Mouse (Mus musculus) lung, embryonic 16.5 days (tissue): ENCODE data around the gene 1700024P04Rik. TPM values are rescaled to one million over a fixed set of nuclear protein-coding genes. Genes with fewer than 3 reads are reported as not detected.

Experiments
- ATAC-seq: fragments of 200-750 bp; cut with Nextera tagmentation; 2 replicates; pipeline ENCODE4 v1.8.0; 2017; ENCODE audit warnings: low read depth, mild to moderate bottlenecking, moderate library complexity
- H3K27ac ChIP-seq: fragments of 300-500 bp; sonication (generic); 2 replicates; pipeline ENCODE4 v1.5.1; 2014; ENCODE audit warnings: mild to moderate bottlenecking, control low read depth, low read length
- H3K27me3 ChIP-seq: fragments of 300-500 bp; sonication (generic); 2 replicates; pipeline ENCODE4 v1.6.1; 2014; ENCODE audit warnings: low read depth, low read length, mixed read lengths; ENCODE audit not compliant: control insufficient read depth, insufficient read depth
- H3K36me3 ChIP-seq: fragments of 300-500 bp; sonication (generic); 2 replicates; pipeline ENCODE4 v1.6.1; 2014; ENCODE audit warnings: low read length; ENCODE audit not compliant: control insufficient read depth, insufficient read depth
- H3K4me1 ChIP-seq: fragments of 300-500 bp; sonication (generic); replicated peaks from 2 replicates; pipeline ENCODE4 v1.6.1; 2014; ENCODE audit warnings: low read length, mixed read lengths; ENCODE audit not compliant: control insufficient read depth, insufficient read depth
- H3K4me2 ChIP-seq: fragments of 300-500 bp; sonication (generic); 2 replicates; pipeline ENCODE4 v1.6.1; 2014; ENCODE audit warnings: low read depth, low read length, control low read depth
- H3K4me3 ChIP-seq: fragments of 300-500 bp; sonication (generic); 2 replicates; pipeline ENCODE4 v1.5.1; 2014; ENCODE audit warnings: mild to moderate bottlenecking, low read length, control low read depth
- H3K9ac ChIP-seq: fragments of 300-500 bp; sonication (generic); 2 replicates; pipeline ENCODE4 v1.6.1; 2014; ENCODE audit warnings: low read length, control low read depth
- H3K9me3 ChIP-seq: fragments of 300-500 bp; sonication (generic); 2 replicates; pipeline ENCODE4 v1.6.1; 2016; ENCODE audit warnings: low read length; ENCODE audit not compliant: control insufficient read depth
- WGBS: fragments of 180-500 bp; shearing (Covaris S2); extraction: QIAGEN DNeasy Blood & Tissue Kit; methylation state at CpG from one replicate; pipeline ENCODE4 v1.1.7; 2014; 5-methylcytosine and 5-hydroxymethylcytosine counted together
- polyA plus RNA-seq: library from polyadenylated mRNA; unstranded; fragments of >200 nt; fragmentation: Nextera tagmentation; extraction: Ambion mirVana; gene quantifications from 2 replicates; pipeline ENCODE4 v1.2.1, GENCODE M21; 2015

Gene 1700024P04Rik
- polyA plus RNA-seq: not detected in 2 replicates

- 55% methylated on average over 2 of the region's 2 CpGs for WGBS
- H3K27me3 ChIP-seq: no peaks in the 10 kb centered on the region
- H3K9ac ChIP-seq: no peak within 1 kb of the TSS
- no peak for ATAC-seq
- H3K4me1 ChIP-seq: no peaks in the 10 kb centered on the region
- no peak within 1 kb of the TSS for H3K27ac ChIP-seq
- H3K4me2 ChIP-seq: no peak within 1 kb of the TSS
- H3K9me3 ChIP-seq: no peaks in the 10 kb centered on the region
- H3K36me3 ChIP-seq: no peaks in the 10 kb centered on the region
- H3K4me3 ChIP-seq: no peak within 1 kb of the TSS
Measured at GRCm38 (mm10) chr13:98984465-98984864, at the start of gene 1700024P04Rik. Gene 1700024P04Rik (minus strand): TSS chr13:98984565.

DNA sequence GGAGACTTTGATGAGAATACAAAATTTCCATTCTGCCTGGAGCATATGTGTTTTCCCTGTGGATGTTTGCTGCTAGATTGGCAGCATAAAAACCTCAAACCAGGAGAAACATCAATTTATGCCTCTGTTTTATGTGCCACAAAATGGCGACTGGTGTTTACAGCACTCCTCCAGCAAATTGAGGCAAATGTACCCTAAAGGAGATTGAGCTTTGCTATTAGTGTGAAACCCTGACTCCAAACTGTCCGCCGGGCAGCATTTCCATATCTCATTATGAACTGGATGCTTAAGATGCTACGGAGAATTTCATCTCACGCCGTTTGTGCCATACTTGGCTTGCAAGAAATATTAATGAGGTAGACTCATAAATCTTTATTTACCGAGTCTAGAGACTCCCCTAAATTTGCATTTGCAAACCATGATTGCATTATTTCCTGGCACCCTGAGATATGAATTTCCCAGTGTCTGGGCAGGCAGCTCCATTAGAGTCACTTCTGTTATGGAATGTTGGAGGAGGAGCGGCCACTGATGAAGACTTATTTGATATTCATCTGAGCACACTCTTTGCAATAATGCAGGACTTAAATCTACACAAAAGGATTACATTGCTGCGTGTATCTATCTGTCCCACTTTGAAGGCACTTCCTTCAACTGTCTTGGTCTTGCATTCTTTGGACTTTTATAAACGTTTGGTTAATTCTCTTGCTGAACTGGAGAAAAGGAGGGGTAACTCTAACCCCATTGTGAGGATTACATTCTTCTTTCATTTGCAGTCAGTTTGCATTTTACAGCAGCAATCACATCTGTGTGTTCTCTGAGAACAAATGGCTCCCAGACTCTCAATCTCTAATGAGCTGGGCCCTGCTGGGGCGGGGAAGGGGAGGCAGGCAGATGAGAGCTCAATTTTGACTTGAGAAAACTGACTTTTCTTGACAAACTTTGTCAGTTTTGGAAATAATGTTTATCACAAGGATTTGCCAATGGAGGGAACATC, 47.2 kb upstream of the 1700024P04Rik start:
- H3K4me3 ChIP-seq: no peak overlapping the region
- no peaks in the 10 kb centered on the region for H3K36me3 ChIP-seq
- 69% methylated on average over 11 of the region's 11 CpGs for WGBS
- no peaks in the 10 kb centered on the region for H3K27me3 ChIP-seq
- no peak overlapping the region for H3K4me2 ChIP-seq
- ATAC-seq: no peak
- H3K4me1 ChIP-seq: peaks cover 5% of the 10 kb centered on the region; the same call in 1 of the 2 replicates
- H3K9me3 ChIP-seq: no peaks in the 10 kb centered on the region
- no peak overlapping the region for H3K9ac ChIP-seq
- no peak overlapping the region for H3K27ac ChIP-seq

GRCm38 (mm10) chr13:99030579-99031200, 46.3 kb upstream of the 1700024P04Rik start:
- Histone ChIP-seq H3K9ac (no peak overlapping the region), H3K9me3 (no peaks in the 10 kb centered on the region), H3K27me3 (no peaks in the 10 kb centered on the region), H3K36me3 (no peaks in the 10 kb centered on the region), H3K4me2 (no peak overlapping the region), H3K4me3 (no peak overlapping the region), H3K27ac (no peak overlapping the region), H3K4me1 (peaks cover 5% of the 10 kb centered on the region; the same call in 1 of the 2 replicates)
- no peak for ATAC-seq
- 70% methylated on average over 15 of the region's 15 CpGs for WGBS

DNA sequence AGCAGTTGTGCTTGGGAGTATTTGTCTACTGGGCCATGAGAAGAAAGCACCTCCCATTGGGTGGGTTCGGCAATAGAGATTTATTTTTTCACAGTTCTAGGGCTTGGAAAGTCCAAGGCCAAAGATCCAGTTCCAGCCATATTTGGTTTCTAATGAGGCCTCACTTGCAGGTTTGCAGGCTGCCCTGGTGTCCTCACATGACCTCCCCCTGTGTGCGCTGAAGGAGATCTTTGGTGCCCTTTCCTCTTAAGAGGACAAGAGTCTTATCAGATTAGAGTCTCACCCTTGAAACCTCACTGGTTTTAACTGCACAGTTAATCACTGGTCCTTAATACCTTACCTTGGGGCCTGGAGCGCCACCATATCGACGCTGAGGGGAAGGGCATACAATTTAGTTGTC, 40.9 kb upstream of the 1700024P04Rik start:
- H3K9me3 ChIP-seq: no peaks in the 10 kb centered on the region
- H3K36me3 ChIP-seq: no peaks in the 10 kb centered on the region
- H3K4me1 ChIP-seq: peaks cover 5% of the 10 kb centered on the region; the same call in 1 of the 2 replicates
- no peaks in the 10 kb centered on the region for H3K27me3 ChIP-seq
- 68% methylated on average over 5 of the region's 5 CpGs for WGBS
- H3K27ac ChIP-seq: no peak overlapping the region
- ATAC-seq: no peak
- H3K4me2 ChIP-seq: no peak overlapping the region
- no peak overlapping the region for H3K9ac ChIP-seq
- no peak overlapping the region for H3K4me3 ChIP-seq

DNA sequence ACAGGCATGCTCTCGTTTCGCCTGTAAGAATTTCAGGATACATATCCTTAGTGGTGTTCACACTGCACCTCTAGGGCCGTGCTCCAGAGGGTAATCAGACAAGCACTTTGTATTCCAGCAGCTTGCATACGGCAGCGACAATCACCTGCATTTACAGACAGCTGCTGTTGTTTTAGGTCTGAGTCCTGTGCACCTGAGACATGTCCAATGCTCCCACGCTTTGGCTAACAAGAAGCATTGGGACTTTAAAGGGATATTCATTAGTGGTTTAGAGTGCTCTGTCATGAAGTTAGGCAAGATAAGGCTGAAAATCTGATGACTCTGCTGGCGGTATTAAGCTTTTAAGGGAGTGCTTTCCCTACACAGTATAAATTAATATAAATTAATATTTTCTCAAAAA, 37.7 kb upstream of the 1700024P04Rik start:
- 69% methylated on average over 7 of the region's 7 CpGs for WGBS

GRCm38 (mm10) chr13:99021181-99021580, 36.8 kb upstream of the 1700024P04Rik start:
- H3K9me3 ChIP-seq: no peaks in the 10 kb centered on the region

More for the DNA sequence above, 37.7 kb upstream of the 1700024P04Rik start:
- Histone ChIP-seq H3K4me1 (no peaks in the 10 kb centered on the region), H3K27me3 (no peaks in the 10 kb centered on the region), H3K9ac (no peak overlapping the region), H3K4me3 (no peak overlapping the region), H3K36me3 (no peaks in the 10 kb centered on the region), H3K27ac (no peak overlapping the region), H3K9me3 (no peaks in the 10 kb centered on the region), H3K4me2 (no peak overlapping the region)
- no peak for ATAC-seq

DNA sequence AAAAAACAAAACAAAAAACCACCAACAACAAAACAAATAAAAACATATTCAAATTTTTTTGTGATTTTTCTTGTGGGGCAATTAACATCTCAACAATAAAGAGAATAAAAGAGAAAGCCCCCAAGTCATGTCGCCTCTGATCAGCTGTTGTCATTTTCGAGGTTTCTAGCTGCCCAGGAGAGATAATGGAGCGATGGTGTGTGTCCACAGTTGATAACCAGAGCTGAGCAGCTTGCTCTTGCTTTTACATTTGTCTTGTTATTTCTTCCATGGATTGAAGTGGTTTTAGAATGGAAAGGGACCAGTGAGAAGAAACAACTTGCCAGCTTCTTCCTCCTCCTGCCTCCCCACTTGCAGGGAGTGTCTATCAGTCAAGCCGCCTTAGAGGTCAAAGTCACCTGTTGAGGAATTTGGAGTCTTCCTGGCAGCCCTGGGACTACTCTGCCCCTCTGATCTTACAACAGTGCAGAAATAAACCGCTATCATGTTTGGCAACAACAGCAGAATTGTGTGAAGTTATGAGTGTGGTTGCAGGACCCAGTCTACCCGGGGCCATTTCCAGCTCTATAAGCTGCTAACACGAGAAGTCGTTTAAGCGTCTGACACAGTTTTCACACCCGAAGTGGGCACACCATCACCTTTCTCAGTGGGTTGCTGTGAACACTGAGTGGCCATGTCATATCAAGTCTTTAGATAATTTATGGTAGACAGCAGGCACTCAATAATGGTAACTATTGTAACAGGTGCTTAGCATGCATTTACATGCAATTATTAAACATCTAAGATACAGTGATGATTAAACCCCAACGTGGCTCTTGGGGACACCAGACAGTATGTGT, 35.7 kb upstream of the 1700024P04Rik start:
- no peak for ATAC-seq
- 83% methylated on average over 11 of the region's 11 CpGs for WGBS
- Histone ChIP-seq H3K4me3 (no peak overlapping the region), H3K9ac (no peak overlapping the region), H3K9me3 (no peaks in the 10 kb centered on the region), H3K4me1 (no peaks in the 10 kb centered on the region), H3K27ac (no peak overlapping the region), H3K27me3 (no peaks in the 10 kb centered on the region), H3K4me2 (no peak overlapping the region), H3K36me3 (no peaks in the 10 kb centered on the region)

More at GRCm38 (mm10) chr13:99021181-99021580, 36.8 kb upstream of the 1700024P04Rik start:
- H3K4me2 ChIP-seq: no peak overlapping the region
- no peaks in the 10 kb centered on the region for H3K36me3 ChIP-seq
- H3K4me1 ChIP-seq: no peaks in the 10 kb centered on the region
- H3K27me3 ChIP-seq: no peaks in the 10 kb centered on the region
- H3K27ac ChIP-seq: no peak overlapping the region
- ATAC-seq: no peak
- no peak overlapping the region for H3K4me3 ChIP-seq
- 74% methylated on average over 6 of the region's 6 CpGs for WGBS
- H3K9ac ChIP-seq: no peak overlapping the region

DNA sequence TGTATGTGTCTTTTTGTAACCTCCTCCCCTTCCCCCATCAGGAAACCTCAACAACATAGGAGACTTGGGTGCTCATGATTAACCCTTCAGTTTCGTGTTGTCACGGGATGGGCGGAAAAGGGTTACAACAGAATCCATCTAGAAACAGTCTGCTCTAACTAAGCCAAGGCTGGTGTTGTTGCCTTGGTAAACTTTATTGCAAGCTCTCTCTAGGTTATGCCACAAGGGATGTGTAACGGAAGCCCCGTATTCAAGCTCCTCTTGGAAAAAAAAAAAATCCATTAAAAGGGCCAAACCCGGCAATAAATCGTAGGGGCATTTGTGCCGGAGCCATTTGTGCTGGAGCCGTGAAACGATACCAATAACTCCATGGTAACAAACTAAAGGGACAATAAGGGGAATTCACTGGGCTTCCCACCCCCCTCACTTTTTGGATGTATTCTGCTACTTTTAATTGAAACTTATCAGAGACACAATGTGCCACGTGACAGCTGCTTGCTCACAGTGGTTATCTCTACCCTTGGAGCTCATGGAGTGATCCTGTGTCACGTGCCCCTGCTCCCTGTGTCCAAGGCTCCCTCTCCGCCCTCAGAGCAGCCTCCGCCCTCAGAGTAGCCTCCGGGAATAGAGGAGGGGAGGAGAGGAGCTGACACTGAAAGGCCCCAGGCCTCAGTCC, 34.3 kb upstream of the 1700024P04Rik start:
- Histone ChIP-seq H3K27me3 (no peaks in the 10 kb centered on the region), H3K4me1 (no peaks in the 10 kb centered on the region), H3K9me3 (no peaks in the 10 kb centered on the region), H3K27ac (no peak overlapping the region), H3K9ac (no peak overlapping the region), H3K36me3 (no peaks in the 10 kb centered on the region), H3K4me2 (no peak overlapping the region), H3K4me3 (no peak overlapping the region)
- 64% methylated on average over 15 of the region's 15 CpGs for WGBS
- no peak for ATAC-seq
